Mouse (Mus musculus) thymus, postnatal 14 days (tissue): ENCODE measurements around the gene Limd1.

ENCODE experiments used
- DNase-seq: peaks from one replicate; pipeline ENCODE4 v3.0.0; 2021

Limd1 gene

DNA sequence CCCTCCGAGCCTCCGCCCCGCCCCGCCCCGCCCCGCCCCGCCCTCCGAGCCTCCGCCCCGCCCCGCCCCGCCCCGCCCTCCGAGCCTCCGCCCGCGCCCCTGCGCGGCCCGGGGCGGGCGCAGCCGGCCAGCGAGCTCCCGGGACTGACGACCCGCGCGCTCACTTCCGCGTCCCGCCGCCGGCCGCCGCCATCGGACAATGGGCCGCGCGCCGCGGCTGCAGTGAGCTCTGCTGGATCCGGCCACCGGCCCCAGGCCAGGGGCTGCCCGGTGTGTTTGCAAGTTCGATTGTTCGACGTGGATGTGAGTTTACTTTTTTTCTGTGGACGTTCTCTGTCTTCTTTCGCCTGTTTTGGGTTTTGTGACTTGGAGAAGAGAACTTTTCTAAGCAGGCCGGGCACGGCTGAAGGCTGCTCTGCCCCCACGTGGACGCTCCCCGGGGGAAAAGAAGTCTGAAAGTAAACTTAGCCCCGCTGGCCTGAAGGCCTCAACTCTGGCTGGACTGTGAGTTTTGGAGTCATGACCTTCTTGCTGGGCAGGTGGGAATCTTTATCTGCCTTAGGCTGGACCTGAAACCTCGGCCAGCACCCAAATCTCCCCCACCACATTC lies at the start of gene Limd1:
Gene Limd1 (plus strand): TSS at position 121 of the 610 bp plus-strand sequence.
- DNase-seq: peak; percentile 77

DNA sequence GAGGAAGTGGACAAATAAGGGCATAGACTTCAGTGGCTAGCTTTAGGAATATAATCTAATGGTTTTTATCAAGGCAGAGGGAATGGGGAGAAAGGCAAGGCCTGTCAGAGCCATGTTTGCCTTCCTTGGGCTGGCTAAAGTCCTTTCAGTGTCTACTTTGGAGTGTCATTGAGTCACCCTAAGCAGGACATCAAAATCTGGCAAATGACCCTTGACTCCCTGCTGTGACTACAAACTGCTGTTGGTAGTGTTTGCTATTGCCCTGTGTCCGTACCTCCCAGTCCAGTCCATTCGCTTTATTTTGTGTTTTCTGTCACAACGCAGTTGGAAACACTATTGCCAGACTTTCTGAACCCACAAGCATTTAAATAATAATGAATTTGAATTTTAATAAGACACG lies 48.6 kb upstream of the Limd1 start:
- no peak for DNase-seq

DNA sequence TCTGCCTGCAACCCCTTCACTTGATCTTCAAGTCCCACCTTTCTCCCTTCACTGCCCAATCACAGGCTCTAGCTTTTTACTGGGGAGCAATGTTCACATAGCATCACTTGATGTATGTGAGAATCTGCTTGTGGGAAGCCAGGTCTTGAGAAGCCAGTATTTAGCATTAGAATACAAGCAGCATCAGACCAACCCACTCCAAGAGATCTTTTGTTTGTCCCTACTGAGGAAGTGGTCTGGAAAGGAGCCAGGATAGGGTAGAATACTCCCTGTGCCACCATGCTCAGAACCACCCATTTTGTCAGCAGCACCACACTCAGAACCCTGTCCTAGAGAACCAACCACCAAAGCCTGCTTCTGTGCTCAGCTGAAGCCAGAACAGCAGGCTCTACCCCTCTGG lies 47.5 kb upstream of the Limd1 start:
- DNase-seq: no peak

DNA sequence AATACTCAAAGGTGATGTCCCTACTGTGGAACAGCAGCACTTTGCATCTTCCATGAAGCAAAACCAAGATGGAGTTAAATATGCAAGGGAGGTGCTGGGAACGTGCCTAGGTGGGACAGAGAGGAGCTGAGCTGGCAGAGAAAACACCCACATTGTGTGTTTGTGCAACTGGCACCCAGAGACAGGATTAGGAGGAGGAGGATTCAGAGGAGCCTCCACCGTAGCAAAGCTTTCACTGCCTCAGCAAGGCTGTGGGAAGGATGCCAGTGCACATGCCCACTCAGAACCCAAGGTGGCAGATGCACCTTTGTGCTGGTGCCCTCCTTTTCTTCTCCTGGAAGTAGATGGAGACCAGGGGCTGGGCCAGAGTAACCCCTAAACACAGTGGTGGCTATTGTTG lies 40.3 kb upstream of the Limd1 start:
- DNase-seq: no peak

DNA sequence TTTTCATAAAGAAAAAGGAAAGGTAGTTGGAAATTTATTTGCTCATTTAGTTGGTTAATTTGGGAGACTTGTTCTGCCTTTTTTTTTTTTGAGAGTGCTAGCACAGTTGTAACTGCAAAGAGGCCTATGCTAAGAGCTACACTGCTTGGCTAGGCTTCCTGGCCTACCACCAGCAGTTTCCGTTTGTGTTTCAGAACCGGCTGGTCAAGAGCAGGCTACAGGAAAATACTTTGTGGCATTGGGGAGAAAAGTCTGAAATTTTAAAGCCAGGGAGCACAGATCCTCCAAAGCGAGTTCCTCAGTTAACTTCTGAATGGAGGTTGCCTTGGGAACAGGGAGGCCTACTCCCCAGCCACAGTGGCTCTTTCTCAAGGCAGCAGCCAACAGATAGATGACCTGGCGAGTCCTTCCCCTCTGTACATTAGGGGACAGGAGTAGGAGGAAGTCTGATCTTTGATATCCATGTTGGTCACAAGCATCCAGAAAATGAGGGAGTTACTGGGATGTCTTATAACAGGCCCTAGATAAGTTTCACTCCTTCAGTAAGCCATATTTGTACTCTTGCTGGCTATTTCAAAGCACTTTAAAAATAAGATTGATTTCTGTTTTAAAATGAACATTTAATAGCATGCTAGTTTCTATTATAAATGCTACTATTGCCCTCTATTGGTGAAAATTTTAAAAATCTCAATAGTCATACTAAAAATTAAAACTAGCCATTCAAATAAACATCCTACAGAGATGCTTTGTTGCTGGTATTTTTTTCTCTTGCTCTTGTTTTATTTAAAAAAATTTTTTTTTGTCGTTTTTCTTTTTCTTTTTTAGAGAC lies 38.1 kb upstream of the Limd1 start:
- DNase-seq: no peak

DNA sequence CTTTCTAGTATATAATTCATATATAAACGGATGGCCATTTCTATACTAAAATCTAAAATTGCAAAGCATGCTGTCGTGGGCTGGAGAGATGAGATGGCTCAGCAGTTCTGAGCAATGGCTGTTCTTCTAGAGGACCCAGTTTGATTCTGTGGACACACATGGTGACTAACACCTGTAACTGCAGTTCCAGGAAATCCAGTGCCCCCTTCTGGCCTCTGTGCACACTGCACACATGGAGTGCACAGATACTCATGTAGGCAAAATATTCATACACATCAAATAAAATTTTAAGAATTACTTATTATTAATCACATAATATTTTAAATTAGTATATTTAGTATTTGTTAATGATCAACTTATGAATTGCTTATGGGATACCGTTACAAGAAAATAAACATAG lies 31.4 kb upstream of the Limd1 start:
- DNase-seq: peak; percentile 52

DNA sequence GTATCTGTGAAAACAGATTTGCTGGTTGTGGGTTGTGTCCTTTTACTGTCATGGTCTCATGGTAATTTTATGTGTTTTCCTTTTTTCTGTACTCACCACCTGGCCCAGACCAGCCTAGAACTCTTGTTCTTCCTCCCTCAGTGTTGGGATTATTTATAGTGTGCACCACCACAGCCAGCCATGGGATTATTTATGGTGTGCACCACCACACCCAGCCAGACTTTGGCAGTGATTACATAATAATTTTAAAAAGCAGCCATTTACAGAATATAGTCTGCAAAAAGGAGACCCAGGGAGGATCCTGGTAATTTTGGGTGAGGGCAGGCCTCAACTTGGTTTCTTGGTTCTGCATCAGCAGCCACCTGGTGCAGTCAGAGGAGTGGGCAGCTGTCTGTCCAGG lies 29.9 kb upstream of the Limd1 start:
- DNase-seq: no peak

DNA sequence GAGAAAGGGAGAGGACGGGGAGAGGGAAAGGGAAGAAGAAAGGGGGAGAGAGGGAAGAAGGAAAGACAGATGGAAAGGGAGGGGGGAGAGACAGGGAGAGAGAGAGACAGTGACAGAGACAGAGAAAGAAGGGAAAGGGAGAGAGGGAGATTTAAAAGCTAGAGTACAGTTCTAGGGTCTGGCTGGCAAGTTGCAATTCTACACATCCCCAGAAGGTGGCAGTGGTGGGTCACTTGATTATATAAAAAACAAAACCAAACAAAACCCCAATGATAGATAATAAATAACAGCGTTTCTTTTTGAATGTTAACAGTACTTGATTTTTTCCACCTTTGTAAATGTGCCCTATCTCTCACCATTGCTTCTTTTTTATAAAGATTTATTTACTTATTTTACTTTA lies 28.3 kb upstream of the Limd1 start:
- DNase-seq: peak; percentile 62

DNA sequence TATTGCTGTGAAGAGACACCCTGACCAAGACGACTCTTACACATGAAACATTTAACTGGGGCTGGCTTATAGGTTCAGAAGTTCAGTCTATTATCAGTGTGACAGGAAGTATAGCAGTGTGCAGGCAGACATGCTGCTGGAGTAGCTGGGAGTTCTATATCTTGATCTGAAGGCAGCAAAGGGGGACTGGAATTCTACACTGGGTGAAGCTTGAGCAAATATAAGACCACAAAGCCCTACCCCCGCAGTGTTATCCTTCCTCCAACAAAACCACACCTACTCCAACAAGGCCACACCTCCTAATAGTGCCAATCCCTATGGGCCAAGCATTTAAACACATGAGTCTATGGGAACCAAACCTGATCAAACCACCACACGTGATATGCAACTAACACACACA lies 26.7 kb upstream of the Limd1 start:
- no peak for DNase-seq

DNA sequence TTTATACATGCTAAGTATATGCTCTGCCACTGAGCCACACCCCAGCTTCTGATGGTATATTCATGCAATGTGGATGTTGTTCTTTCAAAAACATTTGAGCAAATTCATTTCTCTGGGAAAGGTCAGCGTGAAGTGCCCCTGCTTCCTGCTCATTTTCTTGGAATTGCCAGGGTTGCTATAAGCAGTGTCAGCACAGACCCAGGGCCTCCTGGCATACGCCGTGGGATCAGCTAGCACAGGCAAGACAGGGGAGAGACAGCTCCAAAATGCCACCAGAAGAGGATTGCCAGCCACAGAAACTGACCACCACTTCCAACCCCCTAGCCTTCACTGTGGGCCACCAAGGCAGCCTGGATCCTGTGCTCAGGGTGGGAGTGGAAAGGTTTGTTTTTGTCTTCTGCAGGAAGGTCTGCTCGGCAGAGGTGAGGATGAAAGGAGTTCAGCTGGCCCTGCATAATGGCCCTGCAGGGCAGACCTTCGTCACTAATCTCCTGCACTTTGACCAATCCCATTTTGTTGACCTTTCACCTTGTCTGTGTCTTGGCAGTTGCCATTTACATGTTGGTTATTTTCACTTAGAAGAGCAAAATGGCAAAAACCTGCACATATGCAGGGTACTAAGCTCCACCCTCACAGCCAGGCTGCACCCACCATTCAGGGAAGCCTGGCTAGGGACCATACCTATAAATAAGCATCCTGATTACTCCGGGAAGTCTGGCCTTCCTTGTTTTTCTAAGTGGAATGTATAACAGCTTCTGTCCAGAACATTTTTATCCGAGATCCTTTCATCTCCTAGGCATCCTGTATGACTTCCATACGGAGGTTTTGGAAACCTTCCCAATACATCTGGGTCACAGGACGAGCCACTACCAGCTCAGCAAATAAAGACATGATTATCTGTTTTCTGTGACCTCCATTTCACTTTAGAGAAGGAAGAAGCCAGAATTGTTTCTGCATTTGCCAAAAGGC lies 21.6 kb upstream of the Limd1 start:
- no peak for DNase-seq

DNA sequence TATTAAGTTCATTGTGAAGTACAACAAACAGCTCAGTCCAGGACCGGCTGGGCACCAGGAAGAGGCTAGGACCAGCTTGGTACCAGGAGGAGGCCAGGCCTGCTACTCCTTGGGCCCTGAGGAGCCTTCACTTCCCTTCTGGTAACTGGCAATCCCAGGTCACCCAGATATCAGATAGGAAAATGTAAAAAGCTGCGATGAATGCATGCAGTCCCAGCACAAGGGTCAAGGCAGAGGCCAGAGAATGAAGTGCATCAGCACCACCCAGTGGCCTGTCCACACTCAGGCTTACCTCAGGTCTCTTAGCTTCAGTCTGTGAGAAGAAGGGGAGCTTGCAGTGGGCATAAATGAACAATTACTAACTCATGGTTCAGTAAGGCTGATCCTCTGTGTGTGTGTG lies 20.9 kb upstream of the Limd1 start:
- no peak for DNase-seq

DNA sequence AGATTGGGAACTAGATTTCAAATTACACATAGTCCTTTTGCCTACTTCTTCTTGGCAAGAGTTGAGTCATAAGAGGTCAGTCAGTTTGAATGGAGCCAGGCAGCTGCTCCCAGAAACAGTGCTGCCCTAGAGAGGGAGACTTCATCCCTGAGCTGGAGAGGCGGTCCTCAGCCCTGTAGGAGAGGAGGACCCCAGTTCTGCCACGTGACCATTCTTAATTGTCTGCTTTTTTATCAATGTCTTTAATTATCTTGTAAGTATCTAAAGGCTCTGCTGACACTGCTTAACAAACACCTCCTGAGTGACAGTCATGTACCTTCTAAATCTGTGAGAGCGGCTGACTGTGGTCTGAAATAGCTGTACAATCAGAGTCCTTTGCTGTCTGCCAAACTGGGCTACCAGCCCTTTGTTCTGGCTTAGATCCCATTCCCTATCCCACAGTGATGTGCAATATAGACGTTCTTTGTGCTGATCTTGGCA lies 11.3 kb upstream of the Limd1 start:
- DNase-seq: no peak

DNA sequence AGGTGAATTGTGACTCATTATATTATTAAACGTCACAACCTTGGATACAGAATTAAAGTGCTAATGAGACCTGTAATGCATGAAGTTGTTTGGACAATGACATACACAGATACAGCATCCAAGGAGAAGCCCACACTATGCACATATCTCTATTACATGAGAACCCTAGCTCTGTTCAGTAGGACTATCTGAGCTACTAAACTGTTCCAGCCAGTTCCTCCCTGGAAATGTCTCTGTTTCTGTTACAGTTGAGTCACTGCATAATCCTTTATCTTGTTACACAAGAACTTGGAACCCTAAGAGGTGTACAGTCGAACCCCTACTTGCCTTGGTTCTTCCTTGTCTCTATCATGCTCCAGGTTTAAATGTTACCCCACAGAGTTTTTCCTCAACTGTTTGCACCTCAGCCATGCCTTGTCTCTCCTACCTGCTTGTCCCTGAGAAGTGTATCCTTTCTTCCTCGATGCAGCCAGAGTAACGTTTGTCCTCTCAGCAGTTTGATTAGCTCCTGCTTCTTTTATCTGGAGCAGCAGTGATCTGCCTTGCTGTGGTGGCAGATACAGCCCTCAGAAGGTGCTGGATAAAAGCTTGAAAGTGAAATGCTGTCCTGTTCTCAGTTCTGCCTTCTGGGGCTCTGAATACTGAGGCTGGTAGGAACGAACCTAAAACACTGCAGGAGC lies 10.0 kb upstream of the Limd1 start:
- DNase-seq: no peak

DNA sequence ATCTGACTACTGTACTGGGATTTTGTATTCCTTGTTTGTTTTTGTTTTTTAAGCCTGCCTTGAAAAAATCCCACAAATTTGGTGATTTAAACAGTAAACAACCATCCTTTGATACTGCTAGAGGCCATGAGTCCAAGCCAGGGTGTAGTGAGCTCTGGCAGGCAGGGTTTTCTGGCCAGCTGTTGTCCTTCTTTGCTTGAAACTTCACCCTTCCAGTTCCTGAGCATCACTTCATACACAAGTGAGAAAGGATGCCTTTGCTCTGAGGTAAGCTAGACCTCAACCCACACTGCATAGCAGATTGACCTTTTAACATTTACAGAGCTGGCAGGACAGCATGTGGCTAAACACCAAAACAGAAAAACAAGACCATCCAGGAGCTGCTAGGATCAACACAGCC lies 9.4 kb upstream of the Limd1 start:
- DNase-seq: no peak

DNA sequence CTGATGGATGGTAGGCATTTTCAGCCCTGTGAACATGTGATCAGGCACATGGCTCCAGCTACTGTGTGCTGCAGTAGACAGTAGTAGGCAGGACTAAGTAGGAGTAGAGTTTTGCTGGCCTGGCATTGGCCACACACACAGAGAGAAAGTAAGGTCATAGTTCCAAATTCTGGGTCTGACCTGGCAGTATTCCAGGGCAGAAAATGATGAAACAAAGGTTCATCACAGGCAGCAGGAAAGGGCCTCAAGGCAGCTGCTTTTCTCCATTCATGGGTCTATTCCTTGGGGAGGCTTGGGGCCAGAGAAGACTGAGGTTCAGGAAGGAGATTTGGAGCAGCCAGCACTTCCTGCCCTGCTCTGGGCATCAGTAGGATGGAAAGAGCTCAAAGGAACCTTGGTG lies 5.1 kb upstream of the Limd1 start:
- no peak for DNase-seq

DNA sequence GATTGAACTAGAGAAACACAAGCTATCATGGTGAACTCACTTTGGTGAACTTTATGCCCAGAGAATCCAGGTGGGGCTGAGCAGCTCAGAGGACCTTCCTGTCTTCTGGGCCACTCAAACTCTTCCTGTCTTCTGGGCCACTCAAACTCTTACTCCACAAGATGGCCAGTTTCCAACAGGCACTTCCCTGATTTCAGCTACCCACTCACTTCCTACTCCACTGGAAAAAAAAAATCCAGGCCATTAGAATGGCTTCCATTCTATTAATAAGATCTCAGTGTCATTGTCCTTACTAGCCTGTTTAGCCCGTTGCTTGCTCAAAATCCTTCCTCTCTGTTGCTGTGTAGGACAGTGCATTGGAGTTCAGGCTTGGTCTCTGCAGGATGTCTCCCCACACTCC lies 2.9 kb upstream of the Limd1 start:
- DNase-seq: no peak

DNA sequence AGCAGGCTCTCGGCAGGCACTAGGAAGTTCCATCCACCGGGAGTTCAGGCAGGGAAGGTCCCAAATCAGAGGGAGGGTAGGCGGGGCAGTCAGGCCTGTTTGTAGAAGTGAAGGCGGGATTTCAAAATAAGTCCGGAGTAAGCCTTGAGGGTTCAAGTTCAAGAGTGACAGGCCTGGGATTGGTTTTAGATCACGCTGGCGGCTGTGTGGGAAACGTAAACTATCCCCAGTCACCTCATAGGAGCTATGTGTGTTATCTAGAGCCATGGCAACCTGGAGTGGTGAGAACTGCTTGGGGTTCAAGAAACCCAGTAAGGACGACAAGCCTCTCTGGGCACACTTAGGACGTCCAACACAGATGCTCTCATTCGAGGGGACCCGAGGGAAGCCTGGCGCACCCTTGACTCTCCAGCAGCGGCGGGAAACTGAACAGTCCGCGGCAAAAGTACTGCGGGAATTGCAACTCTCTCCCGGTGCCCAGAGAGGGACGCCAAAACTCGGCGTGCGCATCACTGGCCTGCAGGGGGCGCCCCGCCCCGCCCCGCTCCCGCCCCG lies 398 bp upstream of the Limd1 start:
- no peak for DNase-seq

DNA sequence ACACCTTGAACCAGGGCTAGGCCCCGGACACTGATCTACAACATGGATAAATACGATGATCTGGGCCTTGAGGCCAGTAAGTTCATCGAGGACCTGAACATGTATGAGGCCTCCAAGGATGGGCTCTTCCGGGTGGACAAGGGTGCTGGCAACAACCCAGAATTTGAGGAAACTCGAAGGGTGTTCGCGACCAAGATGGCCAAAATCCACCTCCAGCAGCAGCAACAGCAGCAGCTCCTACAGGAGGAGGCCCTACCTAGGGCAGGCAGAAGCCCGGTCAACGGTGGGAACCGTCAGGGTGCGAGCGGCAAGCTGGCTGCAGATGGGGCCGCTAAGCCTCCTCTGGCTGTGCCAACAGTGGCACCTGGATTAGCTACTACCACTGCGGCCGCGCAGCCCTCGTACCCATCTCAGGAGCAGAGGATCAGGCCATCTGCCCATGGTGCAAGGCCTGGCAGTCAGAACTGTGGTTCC lies 727 bp downstream of the Limd1 start:
- peak; percentile 44 for DNase-seq

DNA sequence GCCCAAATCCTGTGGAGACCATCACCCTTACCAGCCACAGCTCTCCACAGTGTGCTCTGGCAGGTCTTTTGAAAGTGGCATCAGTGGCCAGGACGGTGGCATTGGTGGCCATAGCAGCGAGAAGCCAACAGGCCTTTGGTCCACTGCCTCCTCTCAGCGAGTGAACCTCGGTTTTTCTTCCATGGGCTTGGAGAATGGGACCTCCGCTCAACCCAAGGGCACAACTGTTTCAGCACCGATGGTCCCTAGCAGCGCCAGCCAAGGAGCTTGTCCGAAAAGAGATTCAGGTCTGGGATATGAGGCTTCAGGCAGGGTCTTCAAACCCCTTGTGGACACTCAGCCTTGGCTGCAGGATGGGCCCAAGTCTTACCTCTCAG lies 1.4 kb downstream of the Limd1 start:
- DNase-seq: peak; percentile 10

DNA sequence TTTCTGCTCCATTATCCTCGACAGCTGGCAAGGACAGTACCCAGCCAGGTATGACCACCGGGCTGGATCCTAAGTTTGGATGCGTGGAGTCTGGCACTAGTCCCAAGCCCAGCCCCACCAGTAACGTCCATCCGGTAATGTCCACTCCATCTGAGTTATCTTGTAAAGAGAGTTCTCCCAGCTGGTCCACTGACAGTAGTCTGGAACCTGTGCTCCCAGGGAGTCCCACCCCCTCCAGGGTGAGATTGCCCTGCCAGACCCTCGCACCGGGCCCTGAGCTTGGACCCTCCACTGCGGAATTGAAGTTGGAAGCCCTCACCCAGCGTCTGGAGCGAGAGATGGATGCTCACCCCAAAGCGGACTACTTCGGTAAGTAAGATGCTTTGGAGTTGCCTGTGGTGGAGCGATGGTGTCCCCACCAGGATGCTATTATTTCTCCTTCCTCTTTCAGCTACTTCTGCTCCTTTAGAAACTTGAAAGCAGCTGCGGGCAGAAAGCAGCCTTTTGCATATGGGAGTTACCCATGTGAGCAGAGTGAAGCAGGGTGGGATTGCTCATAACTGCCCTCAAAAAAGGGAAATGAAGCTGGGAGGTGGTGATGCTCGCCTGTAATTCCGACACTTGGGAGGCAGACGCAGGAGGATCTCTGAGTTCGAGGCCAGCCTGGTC lies 1.9 kb downstream of the Limd1 start:
- DNase-seq: peak; percentile 18

DNA sequence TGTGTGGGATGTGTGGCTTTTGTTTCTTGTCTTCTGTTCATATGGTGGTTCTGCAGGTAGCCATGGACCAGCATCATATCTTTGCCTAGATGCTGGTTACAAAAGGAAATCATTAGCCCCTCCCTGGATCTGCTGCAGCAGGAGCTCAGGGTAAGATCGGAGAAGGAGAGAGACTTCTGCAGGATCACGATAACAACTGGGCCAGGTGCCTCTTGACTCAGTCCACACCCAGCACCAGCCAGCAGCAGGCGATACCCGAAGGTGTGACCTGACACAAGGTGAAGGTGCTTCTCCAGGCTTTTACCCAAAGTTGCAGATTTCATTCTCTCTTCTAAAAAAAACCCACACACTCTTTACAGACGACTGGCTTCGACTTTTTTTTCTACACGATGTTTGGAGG lies 2.6 kb downstream of the Limd1 start:
- DNase-seq: no peak

DNA sequence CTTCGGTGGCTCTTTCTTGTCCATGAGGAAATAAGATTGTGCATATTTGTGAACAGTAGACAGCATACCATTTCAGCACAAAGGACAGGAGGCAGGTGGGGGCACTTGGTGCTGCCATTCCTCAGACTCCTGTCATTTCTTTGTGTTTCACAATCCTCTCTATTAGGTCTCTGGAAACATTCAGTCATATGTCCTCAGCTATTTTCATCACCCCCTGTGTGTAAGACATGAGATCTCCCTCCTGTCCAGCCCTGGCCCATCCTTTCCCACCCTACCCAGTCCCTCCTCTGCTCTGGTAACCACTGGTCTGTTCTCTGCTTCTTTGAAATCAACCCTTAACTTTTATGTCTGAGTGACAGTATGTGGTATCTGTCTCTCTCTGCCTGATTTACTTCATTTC lies 5.1 kb downstream of the Limd1 start:
- DNase-seq: no peak
